Mouse (Mus musculus): ENCODE measurements around the gene Gm45785.

DNA sequence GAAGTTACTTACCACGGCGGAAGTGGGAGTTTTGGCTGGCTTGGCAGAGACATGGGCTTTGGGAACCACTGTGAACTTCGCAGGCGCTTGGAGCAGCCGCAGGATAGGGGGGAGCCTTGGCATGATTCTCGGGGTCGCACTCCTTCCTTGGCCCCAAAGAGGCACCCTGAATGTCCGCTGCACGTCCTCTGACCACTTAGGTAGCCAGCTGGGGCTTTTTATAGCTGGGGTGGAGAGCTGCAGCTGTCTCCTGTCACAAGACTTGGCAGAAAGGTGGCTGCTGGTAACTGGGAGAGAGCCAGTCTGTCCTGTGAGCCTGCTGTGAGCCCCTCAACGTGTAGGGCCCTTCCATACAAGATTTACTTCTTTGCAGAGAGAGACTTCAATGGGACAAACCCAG lies 44.1 kb upstream of the Gm45785 start, which contains the start of gene Cox8b:
- TF ChIP-seq CTCF (IDR thresholded peaks at IDR 0.05; ENCODE audit: extremely low read depth, insufficient read length, insufficient replicate concordance, low read depth, low read length) (no peak), POLR2A (IDR thresholded peaks at IDR 0.05; ENCODE audit: low read depth, low read length) (no peak)

Data from small intestine, adult 2 months (tissue).